ENCODE assay signal across 16 mouse cellular contexts in the genomic region with DNA sequence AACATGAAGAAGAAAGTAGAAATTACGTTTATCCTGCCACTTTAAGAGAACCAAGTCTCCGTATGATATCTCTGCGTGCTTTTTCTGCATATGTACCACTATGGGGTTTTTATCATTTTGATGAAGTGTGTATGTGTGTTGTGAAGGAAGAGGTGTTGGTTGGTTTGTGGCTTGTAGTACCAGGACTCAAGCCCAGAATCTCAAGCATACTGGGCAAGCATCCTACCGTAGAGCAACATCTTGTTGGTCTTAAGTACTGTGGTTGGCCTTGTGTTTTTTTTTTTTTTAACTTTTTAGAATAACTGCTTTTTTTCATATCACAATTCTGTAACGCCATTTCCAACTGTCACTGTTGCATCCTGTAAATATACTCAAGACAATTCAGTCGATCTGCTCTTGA.
"Had no signal": no experiment of that assay in that cellular context is flagged by ENCODE, and none has a peak within 500 bp of the region (broad histone marks: within the 10 kb centered on the region; RNA-seq: fewer than 3 reads in every experiment).

No protein-coding gene starts in this region.

- H3K27ac ChIP-seq: neural tube, embryonic 13.5 days; neural tube, embryonic 15.5 days; stomach, embryonic 15.5 days; stomach, postnatal 0 days had no signal

- H3K9ac ChIP-seq: neural tube, embryonic 13.5 days; neural tube, embryonic 15.5 days; stomach, embryonic 15.5 days had no signal

- H3K27me3 ChIP-seq: neural tube, embryonic 13.5 days; neural tube, embryonic 15.5 days; stomach, embryonic 15.5 days had no signal

- H3K4me2 ChIP-seq: neural tube, embryonic 13.5 days; neural tube, embryonic 15.5 days; stomach, embryonic 15.5 days had no signal

- DNase-seq: retina, postnatal 1 day; right cerebral cortex, adult 18-20 months; right cerebral cortex, postnatal 14 days; right cerebral cortex, postnatal 25 days; right cerebral cortex, postnatal 4 days; spleen, adult 18-20 months; thymus, adult 18-20 months; thymus, adult 2 months; thymus, postnatal 14 days; thymus, postnatal 25 days; thymus, postnatal 36 days; thymus, postnatal 4 days had no signal

- H3K9me3 ChIP-seq: neural tube, embryonic 13.5 days; neural tube, embryonic 15.5 days; stomach, embryonic 15.5 days had no signal

- H3K36me3 ChIP-seq: neural tube, embryonic 13.5 days; neural tube, embryonic 15.5 days; stomach, embryonic 15.5 days had no signal

- H3K4me3 ChIP-seq: neural tube, embryonic 13.5 days; neural tube, embryonic 15.5 days; stomach, embryonic 15.5 days had no signal

- H3K4me1 ChIP-seq: neural tube, embryonic 15.5 days; stomach, embryonic 15.5 days had no signal
